Mouse (Mus musculus) kidney, adult 9 months (tissue): ENCODE results near the gene Magea2.
A peak's percentile ranks its signal among the peaks of the same experiment; 100 is the strongest.
"Not testable (repeated sequence)": the region's sequence is repeated elsewhere in the genome, so short reads cannot be mapped to it uniquely, and the experiment has no call there.

Experiments used
- DNase-seq: peaks from one replicate; pipeline ENCODE4 v3.0.0; 2022

The Magea2 gene

DNA sequence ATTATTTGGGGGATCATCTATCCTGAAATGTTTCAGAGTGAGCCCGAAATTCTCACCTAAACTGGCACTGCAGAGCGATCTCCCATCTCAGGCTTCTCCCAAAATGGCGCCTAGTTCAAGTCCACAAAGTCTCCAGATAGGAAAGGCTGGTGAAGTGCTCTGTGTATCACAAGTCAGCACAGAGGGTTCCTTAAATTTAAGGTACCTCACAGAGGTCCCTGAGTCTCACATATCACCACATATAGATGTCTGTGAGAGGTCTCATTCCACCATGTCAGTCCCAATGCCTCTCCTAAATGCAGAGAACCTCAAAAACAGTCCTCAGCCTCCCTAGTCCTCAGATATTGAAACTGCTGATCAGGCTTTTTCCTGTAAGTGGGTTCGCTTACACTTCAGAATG is at the start of gene Magea2:
Gene Magea2 (minus strand): TSS at position 101 of the 400 bp plus-strand sequence.
- not testable (repeated sequence) for DNase-seq

GRCm38 (mm10) chrX:155128312-155128711 is 34.8 kb upstream of the Magea2 start, which contains the start of gene Cldn34b2:
Cldn34b2 (minus strand) TSS chrX:155128412.
- DNase-seq: not testable (repeated sequence)

DNA sequence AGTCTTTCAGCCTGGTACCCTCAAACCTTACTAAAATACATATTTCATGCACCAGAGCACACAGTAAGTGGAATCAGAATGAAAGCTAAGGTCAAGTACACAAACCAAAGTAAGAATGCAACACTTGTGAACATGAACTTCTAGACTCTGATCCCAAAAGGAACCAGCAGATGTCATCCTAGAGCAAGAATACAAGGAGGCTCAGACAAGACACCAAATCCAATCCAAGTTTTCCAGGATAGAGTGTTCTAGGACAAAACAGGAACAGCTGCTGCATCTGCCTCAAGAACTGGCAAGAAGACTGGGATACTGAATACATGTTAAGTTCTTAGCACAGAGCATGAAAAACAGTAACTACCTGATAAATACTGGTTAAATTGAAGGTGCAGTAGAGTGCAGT is 4.6 kb upstream of the Magea2 start:
- DNase-seq: peak; percentile 54

DNA sequence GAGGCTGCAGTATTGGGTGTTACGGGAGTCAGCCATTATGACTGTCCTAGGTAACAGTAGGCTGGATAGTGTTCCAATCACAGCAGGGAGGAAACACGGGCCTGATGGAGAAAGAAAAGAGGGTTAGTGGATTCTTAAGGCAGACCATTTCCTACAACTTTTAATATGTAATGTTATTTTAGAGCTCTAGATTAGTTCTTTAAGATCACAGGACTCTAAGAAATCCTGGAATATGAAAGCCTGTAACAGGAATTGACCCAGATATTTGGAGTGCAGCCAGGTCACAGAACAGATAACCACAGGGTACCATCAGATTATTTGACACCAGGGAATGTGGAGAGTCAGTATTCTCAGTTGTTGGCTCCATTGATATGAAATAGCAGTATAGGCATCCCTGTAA is 3.8 kb downstream of the Magea2 start, which contains the start of gene Magea1:
Gene Magea1 (minus strand): TSS at position 101 of the 400 bp plus-strand sequence.
- DNase-seq: not testable (repeated sequence)

GRCm38 (mm10) chrX:155063045-155063444 is 30.4 kb downstream of the Magea2 start, which contains the start of gene Magea5:
Magea5 (minus strand) TSS chrX:155063145.
- not testable (repeated sequence) for DNase-seq

DNA sequence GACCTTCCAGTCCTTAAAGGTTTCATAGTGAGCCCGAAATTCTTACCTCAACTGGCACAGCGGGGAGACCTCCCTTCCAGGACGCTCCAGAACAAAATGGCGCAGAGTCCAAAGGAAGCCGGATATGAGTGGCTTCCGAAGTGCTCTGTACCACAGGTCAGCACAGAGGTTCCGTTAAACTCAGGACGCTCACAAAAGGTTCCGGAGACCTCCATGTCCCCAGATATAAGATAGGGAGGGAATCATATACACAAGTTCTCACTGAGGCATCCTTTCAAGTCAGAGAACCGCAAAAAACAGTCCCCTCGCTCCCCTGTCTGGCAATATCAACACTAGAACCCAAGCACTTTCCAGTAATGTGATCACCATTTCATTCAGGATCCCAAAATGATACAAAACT is 97.7 kb downstream of the Magea2 start, which contains the start of gene Magea8:
Gene Magea8 (minus strand): TSS at position 101 of the 400 bp plus-strand sequence.
- DNase-seq: not testable (repeated sequence)
